Mouse (Mus musculus) C2C12 (cell line): ENCODE results near the gene Gm12258.

ENCODE experiments used
- CEBPB ChIP-seq: IDR thresholded peaks from one replicate; pipeline ENCODE4 v1.6.1; 2011; ENCODE audit warnings: low read depth, mild to moderate bottlenecking, control low read depth, moderate library complexity
- CTCF ChIP-seq: IDR thresholded peaks from one replicate; pipeline ENCODE4 v1.5.1; 2011; ENCODE audit not compliant: control insufficient read depth, insufficient read depth, insufficient read length
- FOSL1 ChIP-seq: IDR thresholded peaks from one replicate; pipeline ENCODE4 v1.8.0; 2011; ENCODE audit warnings: mild to moderate bottlenecking, low read length; ENCODE audit not compliant: poor library complexity, insufficient read depth, severe bottlenecking
- MAX ChIP-seq: IDR thresholded peaks from one replicate; pipeline ENCODE4 v1.6.1; 2011; ENCODE audit warnings: mild to moderate bottlenecking, control low read depth
- MYOD1 ChIP-seq: IDR thresholded peaks from one replicate; pipeline ENCODE4 v1.6.1; 2011; ENCODE audit warnings: low read depth; ENCODE audit not compliant: control insufficient read depth, insufficient read length
- MYOG ChIP-seq: IDR thresholded peaks from one replicate; pipeline ENCODE4 v1.6.1; 2011; ENCODE audit not compliant: control insufficient read depth, insufficient read length; ENCODE audit errors: extremely low read depth
- USF1 ChIP-seq: IDR thresholded peaks from one replicate; pipeline ENCODE4 v1.6.1; 2011; ENCODE audit warnings: low read depth, mild to moderate bottlenecking, control low read depth, moderate library complexity

DNA sequence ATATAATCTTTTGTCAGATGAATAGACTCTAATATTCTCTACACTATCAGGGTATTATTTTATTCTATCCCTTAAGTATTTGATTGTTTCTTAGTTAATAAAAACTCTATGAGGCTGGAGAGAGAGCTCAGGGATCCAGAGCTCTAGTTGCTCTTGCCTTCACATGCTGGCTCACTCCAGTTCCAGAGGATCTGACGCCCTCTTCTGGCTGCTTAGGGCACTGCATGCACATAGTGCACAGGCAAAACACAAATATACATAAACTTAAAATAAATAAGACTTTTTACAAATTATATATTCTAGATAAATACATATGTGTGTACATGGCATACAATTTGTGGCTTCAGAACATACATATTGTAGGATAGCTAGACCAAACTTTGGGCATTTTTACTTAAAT, 35.0 kb upstream of the Gm12258 start:
- TF ChIP-seq CTCF (no peak), USF1 (no peak), MYOG (no peak), MYOD1 (no peak), MAX (no peak), CEBPB (no peak), FOSL1 (no peak)
